Mouse (Mus musculus): ENCODE data around the gene Olfr1461. TPM values are rescaled to one million over a fixed set of nuclear protein-coding genes. Genes with fewer than 3 reads are reported as not detected.

The Olfr1461 gene
- polyA plus RNA-seq (2014; fragmentation: Nextera tagmentation; extraction: Ambion mirVana), result not detected in 2 replicates

DNA sequence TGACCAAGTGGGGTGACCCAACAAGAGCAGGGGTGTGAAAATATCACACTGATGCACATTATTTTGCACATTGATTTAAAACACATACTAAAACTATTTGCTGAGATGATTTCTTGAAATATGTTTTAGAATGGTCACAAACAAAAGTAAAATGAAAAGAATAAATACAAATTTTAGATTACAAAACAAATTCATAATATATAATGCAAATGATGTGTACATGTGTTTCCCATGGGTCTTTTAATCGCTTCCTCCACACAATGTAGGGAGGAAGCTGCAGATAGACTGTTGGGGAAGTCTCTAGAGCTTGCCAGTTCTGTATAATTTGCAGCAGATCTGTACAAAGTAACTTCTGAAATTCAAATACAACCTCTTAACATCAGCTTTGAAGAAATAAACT, at the start of gene Olfr1461:
TSS of gene Olfr1461 (plus strand) at position 301 of the 400 bp plus-strand sequence.
- no peak within 1 kb of the TSS for H3K4me2 ChIP-seq
- 48% methylated on average over 1 of the region's 1 CpGs for WGBS
- H3K36me3 ChIP-seq (ENCODE audit: control insufficient read depth, insufficient read depth, low read length), result no peaks in the 10 kb centered on the region

DNA sequence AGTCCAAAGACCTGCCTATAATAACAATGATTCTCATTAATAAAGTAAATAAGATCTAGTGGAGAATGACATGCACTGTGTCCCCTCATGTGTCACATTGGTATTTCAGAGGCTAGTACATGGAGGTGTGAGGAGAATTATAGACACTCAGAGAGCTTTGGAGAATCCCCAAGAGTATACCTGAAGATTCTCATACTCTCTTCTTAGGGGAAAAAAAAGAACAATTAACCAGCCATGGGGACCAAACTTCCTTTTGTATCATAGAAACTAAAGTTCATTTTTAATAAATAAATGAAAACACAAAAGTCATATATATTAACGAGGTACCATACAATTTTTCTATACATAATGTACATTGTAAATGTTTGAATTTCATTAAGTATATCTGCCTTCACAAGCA, 13.4 kb upstream of the Olfr1461 start, which contains the start of gene Olfr1459:
TSS of gene Olfr1459 (minus strand) at position 101 of the 400 bp plus-strand sequence.
- 53% methylated on average over 1 of the region's 1 CpGs for WGBS
- Histone ChIP-seq H3K27ac (ENCODE audit: low read depth, low read length) (no peak within 1 kb of the TSS), H3K27me3 (replicated peaks; ENCODE audit: control insufficient read depth, insufficient read depth, low read length) (no peaks in the 10 kb centered on the region), H3K9ac (ENCODE audit: low read depth, low read length) (no peak within 1 kb of the TSS), H3K36me3 (ENCODE audit: control insufficient read depth, insufficient read depth, low read length) (no peaks in the 10 kb centered on the region), H3K4me3 (ENCODE audit: low read depth, low read length) (no peak within 1 kb of the TSS), H3K9me3 (ENCODE audit: control insufficient read depth, low read length) (0 out of 2 replicates have a peak, but pooled peaks cover 4% of the 10 kb centered on the region), H3K4me2 (no peak within 1 kb of the TSS), H3K4me1 (replicated peaks; ENCODE audit: control insufficient read depth, insufficient read depth, low read length) (no peaks in the 10 kb centered on the region)
- DNase-seq (ENCODE audit: low spot score) (no peak), ATAC-seq (replicated peaks; ENCODE audit: low FRiP score) (no peak)

More for the DNA sequence above, at the start of gene Olfr1461:
- Histone ChIP-seq H3K27ac (ENCODE audit: low read depth, low read length) (no peak within 1 kb of the TSS), H3K4me1 (replicated peaks; ENCODE audit: control insufficient read depth, insufficient read depth, low read length) (no peaks in the 10 kb centered on the region), H3K9ac (ENCODE audit: low read depth, low read length) (no peak within 1 kb of the TSS), H3K9me3 (ENCODE audit: control insufficient read depth, low read length) (no peaks in the 10 kb centered on the region), H3K4me3 (ENCODE audit: low read depth, low read length) (no peak within 1 kb of the TSS), H3K27me3 (replicated peaks; ENCODE audit: control insufficient read depth, insufficient read depth, low read length) (no peaks in the 10 kb centered on the region)
- ATAC-seq (replicated peaks; ENCODE audit: low FRiP score) (no peak), DNase-seq (ENCODE audit: low spot score) (no peak)

DNA sequence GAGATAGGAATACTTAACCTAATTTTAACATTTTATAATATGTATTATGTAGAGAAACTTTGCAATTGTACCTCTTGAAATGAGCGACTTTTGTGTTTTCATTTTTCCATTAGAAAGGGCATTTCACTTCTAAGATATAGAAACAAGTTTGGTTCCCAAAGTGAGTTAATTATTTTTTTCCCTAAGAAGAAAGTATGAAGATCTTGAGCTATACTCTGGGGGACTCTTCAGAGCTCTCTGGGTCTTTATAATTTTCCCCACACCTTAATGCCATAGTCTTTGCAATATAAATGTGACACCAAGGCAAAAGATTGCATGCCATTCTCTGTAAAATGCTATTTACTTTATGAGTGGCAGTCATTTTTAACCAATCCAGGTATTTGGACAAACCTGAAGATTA, 22.6 kb downstream of the Olfr1461 start, which contains the start of gene Olfr1462:
TSS of gene Olfr1462 (plus strand) at position 301 of the 400 bp plus-strand sequence.
- no peak within 1 kb of the TSS for H3K27ac ChIP-seq (ENCODE audit: low read depth, low read length)
- no peaks in the 10 kb centered on the region for H3K36me3 ChIP-seq (ENCODE audit: control insufficient read depth, insufficient read depth, low read length)
- H3K9me3 ChIP-seq (ENCODE audit: control insufficient read depth, low read length), result 0 out of 2 replicates have a peak, but pooled peaks cover 5% of the 10 kb centered on the region
- DNase-seq (ENCODE audit: low spot score) (no peak), ATAC-seq (replicated peaks; ENCODE audit: low FRiP score) (no peak)
- H3K4me1 ChIP-seq (replicated peaks; ENCODE audit: control insufficient read depth, insufficient read depth, low read length), result no peaks in the 10 kb centered on the region
- no peaks in the 10 kb centered on the region for H3K27me3 ChIP-seq (replicated peaks; ENCODE audit: control insufficient read depth, insufficient read depth, low read length)
- H3K9ac ChIP-seq (ENCODE audit: low read depth, low read length), result no peak within 1 kb of the TSS
- no peak within 1 kb of the TSS for H3K4me3 ChIP-seq (ENCODE audit: low read depth, low read length)
- H3K4me2 ChIP-seq, result no peak within 1 kb of the TSS
- 67% methylated on average over 1 of the region's 1 CpGs for WGBS

Other genes starting within 250 kb of the Olfr1461 start
- not detected in 2 replicates for gene Olfr1448, start 238.6 kb upstream of the Olfr1461 start, polyA plus RNA-seq (2014; fragmentation: Nextera tagmentation; extraction: Ambion mirVana)
- gene Olfr1449, start 232.2 kb upstream of the Olfr1461 start, polyA plus RNA-seq (2014; fragmentation: Nextera tagmentation; extraction: Ambion mirVana), result not detected in 2 replicates
- not detected in 2 replicates for gene Olfr1450, start 212.7 kb upstream of the Olfr1461 start, polyA plus RNA-seq (2014; fragmentation: Nextera tagmentation; extraction: Ambion mirVana)
- not detected in 2 replicates for gene Olfr1451, start 168.0 kb upstream of the Olfr1461 start, polyA plus RNA-seq (2014; fragmentation: Nextera tagmentation; extraction: Ambion mirVana)
- gene Olfr1453, start 134.7 kb upstream of the Olfr1461 start, polyA plus RNA-seq (2014; fragmentation: Nextera tagmentation; extraction: Ambion mirVana), result not detected in 2 replicates
- not detected in 2 replicates for gene Olfr1454, start 102.4 kb upstream of the Olfr1461 start, polyA plus RNA-seq (2014; fragmentation: Nextera tagmentation; extraction: Ambion mirVana)
- not detected in 2 replicates for gene Olfr1457, start 65.1 kb upstream of the Olfr1461 start, polyA plus RNA-seq (2014; fragmentation: Nextera tagmentation; extraction: Ambion mirVana)
- gene Olfr1458, start 56.2 kb upstream of the Olfr1461 start, polyA plus RNA-seq (2014; fragmentation: Nextera tagmentation; extraction: Ambion mirVana), result not detected in 2 replicates
- gene Olfr1459, start 13.5 kb upstream of the Olfr1461 start, polyA plus RNA-seq (2014; fragmentation: Nextera tagmentation; extraction: Ambion mirVana), result not detected in 2 replicates
- gene Olfr1462, start 22.7 kb downstream of the Olfr1461 start, polyA plus RNA-seq (2014; fragmentation: Nextera tagmentation; extraction: Ambion mirVana), result not detected in 2 replicates
- gene Olfr1463, start 68.3 kb downstream of the Olfr1461 start, polyA plus RNA-seq (2014; fragmentation: Nextera tagmentation; extraction: Ambion mirVana), result not detected in 2 replicates
- not detected in 2 replicates for gene Olfr1465, start 152.5 kb downstream of the Olfr1461 start, polyA plus RNA-seq (2014; fragmentation: Nextera tagmentation; extraction: Ambion mirVana)
- gene Olfr1466, start 175.9 kb downstream of the Olfr1461 start, polyA plus RNA-seq (2014; fragmentation: Nextera tagmentation; extraction: Ambion mirVana), result not detected in 2 replicates
- gene Olfr1467, start 199.2 kb downstream of the Olfr1461 start, polyA plus RNA-seq (2014; fragmentation: Nextera tagmentation; extraction: Ambion mirVana), result not detected in 2 replicates
- gene Olfr1469, start 244.8 kb downstream of the Olfr1461 start, polyA plus RNA-seq (2014; fragmentation: Nextera tagmentation; extraction: Ambion mirVana), result not detected in 2 replicates